Mouse (Mus musculus): ENCODE data around the gene Ube2c.

DNA sequence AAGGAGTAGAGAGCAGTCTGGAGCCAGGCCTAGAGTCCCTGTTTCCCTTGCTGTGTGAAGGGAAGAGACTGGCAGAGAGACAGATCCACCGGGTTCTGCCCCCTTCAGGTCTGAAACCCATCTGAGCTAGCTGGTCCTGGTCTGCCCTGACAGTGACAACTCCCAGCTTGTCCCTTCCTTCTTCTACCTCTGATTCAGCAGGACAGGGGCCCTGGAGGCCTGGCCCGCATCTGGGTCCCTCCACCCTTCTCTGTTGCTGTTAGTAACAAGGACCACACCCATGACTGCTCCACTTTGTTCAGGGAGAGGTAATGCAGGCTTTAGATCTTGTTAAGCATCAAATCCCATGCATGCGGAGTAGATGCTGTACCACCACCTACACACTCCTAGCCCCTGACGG is 18.7 kb downstream of the Ube2c start:
- no peak for TF ChIP-seq CTCF (IDR thresholded peaks at IDR 0.05)
- no peak for TF ChIP-seq EP300 (IDR thresholded peaks at IDR 0.05; ENCODE audit: insufficient read depth, low read depth, low read length)
- no peak for TF ChIP-seq POLR2A (IDR thresholded peaks at IDR 0.05; ENCODE audit: insufficient read depth, low read depth, low read length)

Data from heart, adult 2 months (tissue).